Mouse (Mus musculus): Measurements from ENCODE around the gene Smarcad1.

- no peak for TF ChIP-seq CTCF (IDR thresholded peaks at IDR 0.05; ENCODE audit: borderline replicate concordance, insufficient read depth, low read length)
- TF ChIP-seq POLR2A (IDR thresholded peaks at IDR 0.05; ENCODE audit: low read depth, low read length): no peak
Measured at GRCm38 (mm10) chr6:65061049-65061448, 18.7 kb downstream of the Smarcad1 start.
